Mouse (Mus musculus) adrenal gland, adult 8-10 months (tissue): ENCODE measurements around the gene Ehf. TPM values are rescaled to one million over a fixed set of nuclear protein-coding genes. Genes with fewer than 3 reads are reported as not detected.

Experiments
- DNase-seq: peaks from one replicate; pipeline ENCODE4 v3.0.0; 2022
- total RNA-seq, 4 experiments: library from RNA; stranded (reverse); gene quantifications; 2 replicates each; pipeline ENCODE4 v1.2.4; 2022

Gene Ehf
- total RNA-seq: under 1 TPM in 2 of 4 experiments, not detected in 2; 0.35 to 0.84 TPM

DNA sequence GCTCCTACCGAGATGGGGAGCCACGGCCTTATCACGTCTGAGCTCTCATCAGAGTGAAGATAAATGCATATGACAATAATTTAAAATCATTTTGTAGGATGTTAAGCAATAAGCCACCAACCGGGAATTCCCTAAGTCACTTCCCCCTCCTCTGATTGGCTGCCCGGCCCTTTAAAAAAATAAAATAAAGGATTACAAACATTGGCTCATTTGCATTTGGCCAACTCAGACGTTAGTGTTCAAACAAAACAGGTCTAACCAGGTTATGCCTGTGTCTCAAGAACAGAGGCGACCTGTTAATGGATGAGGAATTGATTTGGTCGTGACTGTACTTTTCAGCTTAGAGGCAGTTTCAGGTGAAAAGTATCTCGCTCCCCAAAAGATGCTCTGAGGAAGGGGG, at the start of gene Ehf:
Ehf (minus strand) TSS at position 147 of the 400 bp plus-strand sequence.
- no peak for DNase-seq

DNA sequence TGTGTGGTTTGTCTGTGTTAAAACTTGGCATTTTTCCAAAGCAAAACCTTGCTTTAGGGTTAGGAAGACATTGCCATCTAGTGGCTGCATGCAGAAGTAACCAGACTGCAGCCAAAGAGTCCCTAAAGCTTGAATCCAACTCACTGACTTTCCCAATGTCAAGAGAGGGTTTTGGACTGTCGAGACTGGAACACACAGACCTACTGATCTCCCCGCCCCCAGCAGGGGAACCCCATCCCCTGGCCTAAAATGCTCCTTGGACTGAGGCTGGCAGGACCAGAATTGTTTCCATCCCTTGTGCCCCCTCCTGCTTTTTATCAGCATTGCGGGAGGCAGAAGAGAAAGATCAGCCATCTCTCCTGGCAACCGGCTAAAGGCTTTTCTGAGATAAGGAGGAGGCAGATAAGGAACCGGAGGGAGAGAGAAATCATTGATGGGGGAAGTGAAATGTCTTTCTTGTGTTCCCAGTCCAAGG, 44.4 kb upstream of the Ehf start:
- DNase-seq: peak; percentile 23

GRCm38 (mm10) chr2:103346751-103347289, 43.7 kb upstream of the Ehf start:
- peak; percentile 73 for DNase-seq

- DNase-seq: peak; percentile 79
Measured at GRCm38 (mm10) chr2:103343611-103344010, 40.5 kb upstream of the Ehf start.

- DNase-seq: no peak
Measured at GRCm38 (mm10) chr2:103342123-103342522, 39.0 kb upstream of the Ehf start.

DNA sequence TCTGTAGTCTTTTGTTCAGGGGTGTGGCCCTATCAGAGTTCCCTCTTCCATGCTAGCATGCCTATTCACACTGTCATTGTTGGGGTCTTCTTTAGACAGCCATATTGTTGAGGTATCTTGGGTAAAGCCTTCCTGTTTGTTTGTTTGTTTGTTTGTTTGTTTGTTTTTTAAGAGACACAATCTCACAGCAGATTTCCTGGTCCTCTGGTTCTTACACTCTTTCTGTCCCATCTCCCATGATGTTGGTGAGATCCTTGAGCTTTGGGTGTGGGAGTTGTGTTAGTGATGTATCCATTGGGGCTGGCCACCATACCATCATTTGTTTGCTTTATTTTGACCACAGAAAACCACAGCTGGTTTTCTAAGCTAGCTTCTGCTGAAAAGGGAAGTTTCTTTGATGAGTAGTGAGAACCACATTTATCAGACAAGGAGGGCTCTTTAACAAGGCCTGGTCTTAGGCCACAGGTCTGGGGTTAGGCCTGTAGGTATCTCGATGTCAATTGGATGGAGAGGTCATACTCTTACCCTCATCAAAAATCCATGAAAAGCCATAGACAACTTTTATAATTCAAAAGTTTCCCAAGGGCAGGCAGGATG, 38.4 kb upstream of the Ehf start:
- DNase-seq: no peak

DNA sequence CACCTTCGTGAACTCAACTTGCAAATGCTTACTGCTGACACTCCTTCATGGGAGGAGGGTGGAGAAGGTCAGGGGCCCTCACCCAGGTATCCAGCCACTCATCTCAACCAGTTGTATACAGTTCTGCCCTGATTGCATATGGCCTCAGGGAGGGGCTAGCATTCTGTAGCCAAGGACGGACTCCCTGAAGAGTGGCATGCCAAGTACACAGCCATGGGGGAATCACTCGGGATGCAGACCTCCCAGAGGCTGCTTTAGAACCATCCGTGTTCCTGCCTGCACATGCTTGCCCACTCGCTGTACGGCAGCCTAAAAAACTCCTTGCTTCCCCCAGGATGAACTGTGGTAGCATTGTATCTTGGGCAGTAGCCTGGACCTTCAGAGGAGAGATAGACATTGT, 35.6 kb upstream of the Ehf start:
- no peak for DNase-seq

- no peak for DNase-seq
Measured at GRCm38 (mm10) chr2:103337370-103337769, 34.3 kb upstream of the Ehf start.

DNA sequence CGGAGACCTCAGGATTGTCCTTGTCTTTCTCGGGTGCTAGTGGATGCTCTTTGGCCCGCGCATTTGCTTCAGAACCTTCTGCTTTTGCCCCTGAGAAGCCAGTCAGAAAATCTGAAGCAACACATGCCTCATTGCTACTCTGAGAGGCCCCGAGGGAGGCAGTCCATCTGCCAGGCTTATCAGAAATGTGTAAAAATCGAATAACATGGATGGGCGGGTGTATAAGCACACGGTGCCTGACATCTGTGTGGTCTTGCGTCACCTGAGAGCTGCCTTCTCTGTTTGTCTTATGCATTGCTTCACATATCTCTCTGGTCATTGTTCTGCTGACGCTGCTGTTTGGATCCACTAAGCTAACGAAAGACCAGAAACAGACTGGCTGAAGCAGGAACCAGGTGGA, 33.5 kb upstream of the Ehf start:
- DNase-seq: no peak

- DNase-seq: no peak
Measured at GRCm38 (mm10) chr2:103336000-103336399, 32.9 kb upstream of the Ehf start.

GRCm38 (mm10) chr2:103331666-103332191, 28.7 kb upstream of the Ehf start:
- DNase-seq: no peak

GRCm38 (mm10) chr2:103328731-103329130, 25.7 kb upstream of the Ehf start:
- DNase-seq: no peak

DNA sequence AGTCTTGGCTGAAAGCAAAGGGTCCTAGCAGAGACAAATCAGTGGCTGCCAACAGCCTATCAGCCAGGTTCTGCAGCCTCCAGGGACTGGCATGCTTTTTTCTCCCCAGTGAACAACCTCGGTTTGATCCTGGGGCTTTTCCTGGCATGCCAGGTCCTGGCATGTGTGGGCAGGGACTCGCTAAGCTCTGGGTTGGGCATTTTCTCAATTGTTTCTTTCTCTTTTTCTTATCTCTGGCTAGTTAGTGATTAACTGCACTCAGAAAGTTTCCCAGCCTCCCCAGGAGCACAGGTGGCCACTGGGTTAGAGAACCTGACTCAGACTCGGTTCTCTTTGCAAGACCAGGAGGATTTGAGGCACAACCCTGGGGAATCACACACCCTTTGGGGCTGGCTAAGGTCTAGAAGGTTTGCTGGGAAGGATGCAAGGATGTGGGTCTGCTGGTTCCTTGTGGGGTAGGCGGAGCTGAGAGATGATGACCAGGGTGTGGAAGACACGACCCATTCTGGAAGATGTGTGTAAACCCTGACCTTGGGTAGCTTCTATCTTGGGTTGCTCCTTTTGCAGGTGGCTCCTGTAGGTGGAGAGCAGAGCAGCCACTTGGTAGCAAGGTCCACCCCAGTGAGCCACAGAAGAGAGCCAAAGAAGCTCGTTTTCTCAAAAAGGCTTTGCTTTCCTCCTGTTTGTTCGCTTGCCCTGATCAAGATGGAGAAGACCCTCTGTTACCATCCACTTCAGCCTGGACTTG, 22.4 kb upstream of the Ehf start:
- no peak for DNase-seq

DNA sequence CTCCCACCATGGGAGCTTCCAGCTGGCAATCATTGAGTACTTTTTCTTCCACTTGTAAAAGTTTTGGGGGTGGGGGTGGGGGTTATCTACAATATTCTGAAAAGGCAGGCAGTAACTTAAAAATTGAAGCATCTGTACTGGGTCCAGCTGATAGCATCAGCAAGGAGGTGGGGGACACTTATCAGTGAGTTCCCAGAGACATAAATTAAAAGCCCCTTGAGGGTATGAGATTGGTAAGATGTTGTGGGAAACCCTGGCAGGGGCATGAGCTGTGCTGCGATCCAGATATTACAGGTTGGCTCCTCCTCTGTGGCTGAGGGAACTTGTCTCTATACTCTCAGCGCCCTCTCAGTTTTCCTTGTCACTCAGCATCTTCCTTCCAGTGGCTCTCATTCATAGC, 21.2 kb upstream of the Ehf start:
- DNase-seq: no peak

- no peak for DNase-seq
Measured at GRCm38 (mm10) chr2:103322171-103322570, 19.1 kb upstream of the Ehf start.

DNA sequence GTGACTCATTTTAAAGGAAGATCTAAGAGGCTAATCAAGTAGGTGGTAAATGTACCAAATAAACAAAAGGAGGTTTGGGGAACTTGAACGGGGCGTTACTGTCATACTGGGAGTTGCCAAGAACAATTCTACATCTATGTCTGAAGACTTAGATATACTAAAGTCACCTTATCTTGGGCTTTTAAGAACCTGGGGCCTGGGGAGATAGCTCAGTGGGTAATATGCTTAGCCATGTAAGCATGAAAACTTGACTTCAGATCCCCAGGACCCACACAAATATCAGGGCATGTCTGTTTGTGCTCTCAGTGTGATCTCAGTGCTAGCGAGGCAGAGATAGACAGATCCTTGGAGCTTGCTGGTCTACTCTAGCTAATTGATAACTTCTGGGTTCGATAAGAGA, 18.6 kb upstream of the Ehf start:
- no peak for DNase-seq

GRCm38 (mm10) chr2:103314002-103314401, 10.9 kb upstream of the Ehf start:
- DNase-seq: no peak

DNA sequence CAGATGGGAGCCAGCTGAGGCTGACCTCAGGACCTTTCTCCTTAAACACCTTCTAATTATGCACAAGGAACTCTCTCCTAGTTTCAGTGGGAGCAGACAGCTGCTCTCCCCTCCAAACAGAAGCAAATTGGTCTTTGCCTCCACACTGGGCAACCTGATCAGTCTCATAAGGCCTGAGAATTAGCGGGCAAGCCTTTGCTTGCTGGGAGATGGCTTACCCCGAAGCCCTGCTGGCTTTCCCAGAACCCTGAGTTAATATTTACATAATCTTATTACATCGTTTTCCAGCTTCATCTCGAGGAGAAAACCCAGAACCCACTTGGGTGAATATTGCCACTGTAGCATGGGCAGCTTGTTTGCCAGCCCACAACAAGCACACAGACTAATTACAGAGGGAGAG, 9.6 kb upstream of the Ehf start:
- DNase-seq: no peak

- DNase-seq: no peak
Measured at GRCm38 (mm10) chr2:103310663-103311062, 7.6 kb upstream of the Ehf start.

DNA sequence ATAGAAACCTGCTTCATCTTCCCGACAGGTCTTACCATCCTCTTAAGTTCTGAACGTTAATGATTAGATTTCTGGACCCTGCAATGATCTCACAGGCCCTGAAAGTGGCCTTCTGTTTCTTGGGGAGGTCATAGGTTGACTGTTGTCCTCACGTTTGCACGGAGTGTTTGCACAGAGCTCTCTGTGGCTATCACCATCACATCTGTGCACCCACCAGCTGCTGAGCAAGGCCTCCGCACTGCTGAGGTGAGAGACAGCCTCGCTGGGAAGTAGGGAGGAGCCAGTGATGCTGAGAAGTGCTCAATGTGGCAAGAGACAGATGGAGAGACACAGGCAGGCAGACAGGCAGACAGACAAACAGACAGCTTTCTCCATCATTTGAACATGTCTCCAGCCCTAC, 3.6 kb upstream of the Ehf start:
- DNase-seq: no peak

DNA sequence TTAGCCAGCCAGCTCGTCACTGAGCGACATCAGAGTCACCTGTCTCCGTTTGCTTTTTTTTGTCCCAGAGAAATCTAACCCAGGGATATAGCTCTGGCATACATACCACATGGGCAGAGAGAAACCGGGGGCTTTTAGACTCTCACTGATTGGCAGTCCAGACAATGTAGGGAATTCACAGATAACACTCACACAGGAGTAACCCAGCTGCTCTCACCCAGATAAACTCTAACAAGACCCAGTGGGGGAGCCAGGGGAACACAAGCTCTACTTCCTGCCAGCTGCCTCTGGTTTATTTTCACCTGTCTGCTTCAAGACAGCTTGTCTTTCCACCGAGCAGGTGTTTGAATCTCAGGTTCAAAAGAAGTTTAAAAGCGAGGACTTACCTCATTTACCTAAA, 409 bp downstream of the Ehf start:
- DNase-seq: no peak

DNA sequence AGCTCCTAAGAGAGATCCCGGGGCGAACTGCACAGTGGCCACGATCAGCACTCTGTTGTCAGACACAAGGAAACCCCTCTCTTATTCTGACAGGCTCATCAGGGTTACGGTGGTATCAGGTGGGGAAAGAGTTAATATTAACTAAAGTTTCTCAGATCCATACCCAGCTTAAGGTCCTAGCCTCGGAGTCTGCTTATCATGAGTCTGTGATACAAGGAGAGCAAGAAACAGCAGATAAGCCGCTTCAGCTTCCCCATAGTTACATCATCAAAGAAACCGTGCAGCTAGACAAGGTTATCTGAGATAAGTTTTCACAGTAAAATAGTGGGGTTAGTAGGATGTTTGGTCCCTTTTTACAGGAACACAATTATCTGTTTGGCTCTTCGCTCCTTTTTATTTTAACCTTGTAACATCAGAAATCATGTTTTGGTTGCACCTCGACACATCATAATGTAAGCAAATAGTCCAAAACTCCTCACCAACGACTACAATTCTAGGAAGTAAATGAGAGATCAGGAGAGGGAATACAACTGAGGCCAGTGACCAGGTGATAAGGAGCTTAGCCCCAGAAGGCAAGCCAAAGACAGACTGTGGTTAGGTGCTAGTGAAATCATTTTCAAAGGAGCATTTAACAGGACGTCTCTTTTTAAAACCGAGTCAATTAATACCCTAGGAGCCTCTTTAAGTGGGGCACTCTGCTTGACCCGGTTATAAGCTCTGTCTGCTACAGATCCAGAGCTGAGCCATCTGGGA, 4.2 kb downstream of the Ehf start:
- DNase-seq: no peak

DNA sequence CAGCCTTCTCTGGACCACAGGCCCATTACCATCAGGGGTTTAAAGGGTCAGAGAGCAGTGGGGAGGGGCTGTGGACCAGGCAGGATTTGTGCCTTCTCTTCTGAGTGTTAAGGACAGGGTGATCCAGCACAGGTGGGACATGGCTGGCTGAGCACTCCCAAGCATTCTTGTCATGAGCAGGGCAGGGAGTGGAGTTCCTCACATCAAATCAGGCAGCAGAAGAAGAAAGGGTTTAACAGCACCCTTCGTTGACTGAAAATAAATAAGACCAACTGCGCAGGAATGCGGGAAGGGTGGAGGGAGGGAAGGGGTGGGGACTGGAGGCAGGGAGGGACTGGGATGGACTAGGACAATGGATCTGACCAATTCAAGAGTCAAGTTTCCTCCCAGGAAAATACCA, 8.6 kb downstream of the Ehf start:
- no peak for DNase-seq
